Mouse (Mus musculus): ENCODE measurements around the gene Tuft1. TPM values are rescaled to one million over a fixed set of nuclear protein-coding genes. Genes with fewer than 3 reads are reported as not detected.
"Not testable (repeated sequence)": the region's sequence is repeated elsewhere in the genome, so short reads cannot be mapped to it uniquely, and the experiment has no call there.

Gene Tuft1
- polyA plus RNA-seq, 1 experiment from 2014 or later, result 4.0 TPM

GRCm38 (mm10) chr3:94679351-94679841 lies 20.7 kb upstream of the Tuft1 start:
- DNase-seq (ENCODE audit: low spot score) (no peak), ATAC-seq (ENCODE audit: insufficient number of reproducible peaks, low FRiP score, low TSS enrichment, low read depth) (no peak)
- Histone ChIP-seq H3K4me2 (ENCODE audit: low read depth, severe bottlenecking) (no peak overlapping the region), H3K4me1 (ENCODE audit: control insufficient read depth, insufficient read depth, low read length) (no peaks in the 10 kb centered on the region), H3K36me3 (ENCODE audit: control insufficient read depth, insufficient read depth, low read length) (no peaks in the 10 kb centered on the region), H3K27me3 (ENCODE audit: control insufficient read depth, insufficient read depth, low read length) (no peaks in the 10 kb centered on the region), H3K27ac (replicated peaks; ENCODE audit: low read depth, low read length) (no peak overlapping the region), H3K4me3 (ENCODE audit: low read depth, low read length) (no peak overlapping the region), H3K9ac (ENCODE audit: low read length) (no peak overlapping the region), H3K9me3 (ENCODE audit: control insufficient read depth, low read length) (no peaks in the 10 kb centered on the region)
- WGBS, result 76% methylated on average over 8 of the region's 8 CpGs

GRCm38 (mm10) chr3:94675101-94675500 lies 16.4 kb upstream of the Tuft1 start:
- ATAC-seq (ENCODE audit: insufficient number of reproducible peaks, low FRiP score, low TSS enrichment, low read depth); H3K36me3 ChIP-seq (ENCODE audit: control insufficient read depth, insufficient read depth, low read length); H3K9ac ChIP-seq (ENCODE audit: low read length); H3K4me3 ChIP-seq (ENCODE audit: low read depth, low read length); H3K4me1 ChIP-seq (ENCODE audit: control insufficient read depth, insufficient read depth, low read length); H3K27me3 ChIP-seq (ENCODE audit: control insufficient read depth, insufficient read depth, low read length); DNase-seq (ENCODE audit: low spot score); H3K27ac ChIP-seq (replicated peaks; ENCODE audit: low read depth, low read length); H3K9me3 ChIP-seq (ENCODE audit: control insufficient read depth, low read length); H3K4me2 ChIP-seq (ENCODE audit: low read depth, severe bottlenecking): not testable (repeated sequence)
- WGBS, result 88% methylated on average over 9 of the region's 9 CpGs

GRCm38 (mm10) chr3:94665896-94666295 lies 7.2 kb upstream of the Tuft1 start:
- not testable (repeated sequence) for H3K4me2 ChIP-seq (ENCODE audit: low read depth, severe bottlenecking); H3K4me1 ChIP-seq (ENCODE audit: control insufficient read depth, insufficient read depth, low read length); H3K36me3 ChIP-seq (ENCODE audit: control insufficient read depth, insufficient read depth, low read length); H3K4me3 ChIP-seq (ENCODE audit: low read depth, low read length); DNase-seq (ENCODE audit: low spot score); H3K9ac ChIP-seq (ENCODE audit: low read length); H3K9me3 ChIP-seq (ENCODE audit: control insufficient read depth, low read length); H3K27me3 ChIP-seq (ENCODE audit: control insufficient read depth, insufficient read depth, low read length); ATAC-seq (ENCODE audit: insufficient number of reproducible peaks, low FRiP score, low TSS enrichment, low read depth); H3K27ac ChIP-seq (replicated peaks; ENCODE audit: low read depth, low read length)
- WGBS, result 27% methylated on average over 7 of the region's 7 CpGs

GRCm38 (mm10) chr3:94665060-94665802 lies 6.6 kb upstream of the Tuft1 start:
- DNase-seq (ENCODE audit: low spot score); H3K4me2 ChIP-seq (ENCODE audit: low read depth, severe bottlenecking); H3K9me3 ChIP-seq (ENCODE audit: control insufficient read depth, low read length); ATAC-seq (ENCODE audit: insufficient number of reproducible peaks, low FRiP score, low TSS enrichment, low read depth); H3K27me3 ChIP-seq (ENCODE audit: control insufficient read depth, insufficient read depth, low read length); H3K27ac ChIP-seq (replicated peaks; ENCODE audit: low read depth, low read length); H3K9ac ChIP-seq (ENCODE audit: low read length); H3K36me3 ChIP-seq (ENCODE audit: control insufficient read depth, insufficient read depth, low read length); H3K4me1 ChIP-seq (ENCODE audit: control insufficient read depth, insufficient read depth, low read length); H3K4me3 ChIP-seq (ENCODE audit: low read depth, low read length): not testable (repeated sequence)
- 86% methylated on average over 3 of the region's 5 CpGs for WGBS

- not testable (repeated sequence) for H3K9me3 ChIP-seq (ENCODE audit: control insufficient read depth, low read length); H3K4me2 ChIP-seq (ENCODE audit: low read depth, severe bottlenecking); H3K9ac ChIP-seq (ENCODE audit: low read length); H3K4me3 ChIP-seq (ENCODE audit: low read depth, low read length); ATAC-seq (ENCODE audit: insufficient number of reproducible peaks, low FRiP score, low TSS enrichment, low read depth); H3K36me3 ChIP-seq (ENCODE audit: control insufficient read depth, insufficient read depth, low read length); H3K4me1 ChIP-seq (ENCODE audit: control insufficient read depth, insufficient read depth, low read length); H3K27me3 ChIP-seq (ENCODE audit: control insufficient read depth, insufficient read depth, low read length); DNase-seq (ENCODE audit: low spot score); H3K27ac ChIP-seq (replicated peaks; ENCODE audit: low read depth, low read length)
- WGBS, result 92% methylated on average over 2 of the region's 2 CpGs
Measured at GRCm38 (mm10) chr3:94660841-94661240, 2.2 kb upstream of the Tuft1 start.

- H3K27me3 ChIP-seq (ENCODE audit: control insufficient read depth, insufficient read depth, low read length); H3K27ac ChIP-seq (replicated peaks; ENCODE audit: low read depth, low read length); H3K9me3 ChIP-seq (ENCODE audit: control insufficient read depth, low read length); H3K4me2 ChIP-seq (ENCODE audit: low read depth, severe bottlenecking); H3K9ac ChIP-seq (ENCODE audit: low read length); DNase-seq (ENCODE audit: low spot score); H3K4me3 ChIP-seq (ENCODE audit: low read depth, low read length); H3K4me1 ChIP-seq (ENCODE audit: control insufficient read depth, insufficient read depth, low read length); H3K36me3 ChIP-seq (ENCODE audit: control insufficient read depth, insufficient read depth, low read length): not testable (repeated sequence)
- WGBS, result 26% methylated on average over 7 of the region's 10 CpGs
- peak; percentile 44 for ATAC-seq (ENCODE audit: insufficient number of reproducible peaks, low FRiP score, low TSS enrichment, low read depth)
Measured at GRCm38 (mm10) chr3:94659142-94659748, 573 bp upstream of the Tuft1 start.

- H3K9ac ChIP-seq (ENCODE audit: low read length); H3K36me3 ChIP-seq (ENCODE audit: control insufficient read depth, insufficient read depth, low read length); H3K9me3 ChIP-seq (ENCODE audit: control insufficient read depth, low read length); H3K27ac ChIP-seq (replicated peaks; ENCODE audit: low read depth, low read length); H3K4me1 ChIP-seq (ENCODE audit: control insufficient read depth, insufficient read depth, low read length); H3K27me3 ChIP-seq (ENCODE audit: control insufficient read depth, insufficient read depth, low read length): not testable (repeated sequence)
- DNase-seq (ENCODE audit: low spot score), result peak; percentile 29
- ATAC-seq (ENCODE audit: insufficient number of reproducible peaks, low FRiP score, low TSS enrichment, low read depth), result peak; percentile 55; the same call in 1 of the 2 replicates
- Histone ChIP-seq H3K4me2 (ENCODE audit: low read depth, severe bottlenecking) (peak overlapping the region; percentile 53), H3K4me3 (ENCODE audit: low read depth, low read length) (peak overlapping the region; percentile 18)
- under 1% methylated on average over 23 of the region's 47 CpGs for WGBS
Measured at GRCm38 (mm10) chr3:94657852-94658739, 576 bp downstream of the Tuft1 start.

GRCm38 (mm10) chr3:94653967-94654366 lies 4.7 kb downstream of the Tuft1 start:
- H3K4me3 ChIP-seq (ENCODE audit: low read depth, low read length); H3K9me3 ChIP-seq (ENCODE audit: control insufficient read depth, low read length); H3K27ac ChIP-seq (replicated peaks; ENCODE audit: low read depth, low read length); DNase-seq (ENCODE audit: low spot score); H3K9ac ChIP-seq (ENCODE audit: low read length); H3K36me3 ChIP-seq (ENCODE audit: control insufficient read depth, insufficient read depth, low read length); ATAC-seq (ENCODE audit: insufficient number of reproducible peaks, low FRiP score, low TSS enrichment, low read depth); H3K4me2 ChIP-seq (ENCODE audit: low read depth, severe bottlenecking); H3K27me3 ChIP-seq (ENCODE audit: control insufficient read depth, insufficient read depth, low read length): not testable (repeated sequence)
- peaks cover 13% of the 10 kb centered on the region for H3K4me1 ChIP-seq (ENCODE audit: control insufficient read depth, insufficient read depth, low read length)
- 84% methylated on average over 1 of the region's 1 CpGs for WGBS

Measured in limb, embryonic 11.5 days (tissue).